Mouse (Mus musculus) limb, embryonic 14.5 days (tissue): ENCODE results near the gene Mei4. TPM values are rescaled to one million over a fixed set of nuclear protein-coding genes. Genes with fewer than 3 reads are reported as not detected.

Experiments used
- ATAC-seq: fragments of 200-750 bp; cut with Nextera tagmentation; 2 replicates; pipeline ENCODE4 v1.8.0; 2017; ENCODE audit warnings: low read depth, moderate number of reproducible peaks, moderate TSS enrichment; ENCODE audit not compliant: low FRiP score
- DNase-seq: peaks from one replicate; pipeline ENCODE4 v3.0.0-alpha.2; 2015; ENCODE audit warnings: low spot score
- H3K27ac ChIP-seq: fragments of 300-500 bp; sonication (generic); replicated peaks from 2 replicates; pipeline ENCODE4 v1.5.1; 2014; ENCODE audit warnings: low read depth, mild to moderate bottlenecking, low read length, moderate library complexity, mixed read lengths
- H3K27me3 ChIP-seq: fragments of 300-500 bp; sonication (generic); 2 replicates; pipeline ENCODE4 v1.6.1; 2014; ENCODE audit warnings: low read length, mixed read lengths; ENCODE audit not compliant: control insufficient read depth, insufficient read depth
- H3K36me3 ChIP-seq: fragments of 300-500 bp; sonication (generic); 2 replicates; pipeline ENCODE4 v1.6.1; 2014; ENCODE audit warnings: mild to moderate bottlenecking, low read length, moderate library complexity, mixed read lengths; ENCODE audit not compliant: control insufficient read depth, insufficient read depth
- H3K4me1 ChIP-seq: fragments of 300-500 bp; sonication (generic); 2 replicates; pipeline ENCODE4 v1.6.1; 2014; ENCODE audit warnings: antibody characterized with exemption, low read length, mixed read lengths; ENCODE audit not compliant: control insufficient read depth, insufficient read depth
- H3K4me2 ChIP-seq: fragments of 300-500 bp; sonication (generic); replicated peaks from 2 replicates; pipeline ENCODE4 v1.6.1; 2014; ENCODE audit warnings: low read depth, mild to moderate bottlenecking, low read length, moderate library complexity; ENCODE audit not compliant: severe bottlenecking
- H3K4me3 ChIP-seq: fragments of 300-500 bp; sonication (generic); replicated peaks from 2 replicates; pipeline ENCODE4 v1.5.1; 2014; ENCODE audit warnings: low read length
- H3K9ac ChIP-seq: fragments of 300-500 bp; sonication (generic); 2 replicates; pipeline ENCODE4 v1.6.1; 2014; ENCODE audit warnings: mild to moderate bottlenecking, low read depth, low read length, moderate library complexity; ENCODE audit not compliant: severe bottlenecking
- H3K9me3 ChIP-seq: fragments of 300-500 bp; sonication (generic); 2 replicates; pipeline ENCODE4 v1.6.1; 2016; ENCODE audit warnings: low read length; ENCODE audit not compliant: control insufficient read depth
- POLR2A ChIP-seq: fragments of 200-500 bp; IDR thresholded peaks from 2 replicates; pipeline ENCODE4 v1.8.0; 2012; ENCODE audit warnings: inconsistent platforms, mild to moderate bottlenecking, moderate library complexity, borderline replicate concordance; ENCODE audit not compliant: insufficient read depth, insufficient read length; ENCODE audit errors: extremely low read depth
- WGBS: fragments of 180-500 bp; shearing (Covaris S2); extraction: QIAGEN DNeasy Blood & Tissue Kit; methylation state at CpG from one replicate; pipeline ENCODE4 v1.1.7; 2014; 5-methylcytosine and 5-hydroxymethylcytosine counted together
- polyA plus RNA-seq, 2 experiments: library from polyadenylated mRNA; depleted of rRNA in 1 of 2; stranded (reverse) in 1 of 2; unstranded in 1 of 2; fragments of >200 nt; fragmentation: Nextera tagmentation in 1 of 2; extraction: Ambion mirVana in 1 of 2; gene quantifications; 2 replicates each; pipeline versions ENCODE4 v1.2.1 to v1.2.3; 2012 to 2014

Mei4 gene
- polyA plus RNA-seq, 2 experiments, result 0.62 to 1.7 TPM

- no peak for TF ChIP-seq POLR2A
- Histone ChIP-seq H3K9me3 (no peaks in the 10 kb centered on the region), H3K27ac (no peak overlapping the region), H3K4me3 (peak overlapping the region; percentile 42), H3K4me1 (no peaks in the 10 kb centered on the region), H3K9ac (peak overlapping the region; percentile 53), H3K36me3 (no peaks in the 10 kb centered on the region), H3K27me3 (peaks cover 10% of the 10 kb centered on the region; the same call in 1 of the 2 replicates), H3K4me2 (peak overlapping the region; percentile 49)
- no peak for ATAC-seq
- 24% methylated on average over 13 of the region's 13 CpGs for WGBS
- no peak for DNase-seq
Measured at GRCm38 (mm10) chr9:81863888-81864234, 391 bp downstream of the Mei4 start.

GRCm38 (mm10) chr9:81866032-81866431 lies 2.6 kb downstream of the Mei4 start:
- Histone ChIP-seq H3K27ac (no peak overlapping the region), H3K4me1 (no peaks in the 10 kb centered on the region), H3K27me3 (peaks cover 10% of the 10 kb centered on the region; the same call in 1 of the 2 replicates), H3K9me3 (no peaks in the 10 kb centered on the region), H3K9ac (no peak overlapping the region), H3K4me3 (no peak overlapping the region), H3K4me2 (no peak overlapping the region), H3K36me3 (no peaks in the 10 kb centered on the region)
- DNase-seq (no peak), ATAC-seq (no peak)
- WGBS, result 72% methylated on average over 2 of the region's 2 CpGs
- TF ChIP-seq POLR2A, result no peak

- 94% methylated on average over 1 of the region's 1 CpGs for WGBS
- Histone ChIP-seq H3K4me3 (no peak overlapping the region), H3K4me1 (no peaks in the 10 kb centered on the region), H3K9ac (no peak overlapping the region), H3K27me3 (no peaks in the 10 kb centered on the region), H3K27ac (no peak overlapping the region), H3K9me3 (no peaks in the 10 kb centered on the region), H3K4me2 (no peak overlapping the region), H3K36me3 (no peaks in the 10 kb centered on the region)
- DNase-seq, result no peak
- no peak for TF ChIP-seq POLR2A
- no peak for ATAC-seq
Measured at GRCm38 (mm10) chr9:81921456-81921855, 58.0 kb downstream of the Mei4 start.

- H3K9ac ChIP-seq, result no peak overlapping the region
- no peak for TF ChIP-seq POLR2A
Measured at GRCm38 (mm10) chr9:81924744-81925143, 61.3 kb downstream of the Mei4 start.

GRCm38 (mm10) chr9:81940533-81940932 lies 77.1 kb downstream of the Mei4 start:
- WGBS, result 80% methylated on average over 4 of the region's 4 CpGs
- no peak for ATAC-seq
- no peaks in the 10 kb centered on the region for H3K27me3 ChIP-seq
- no peaks in the 10 kb centered on the region for H3K36me3 ChIP-seq
- no peak for DNase-seq
- no peak for TF ChIP-seq POLR2A
- H3K9me3 ChIP-seq, result no peaks in the 10 kb centered on the region
- no peaks in the 10 kb centered on the region for H3K4me1 ChIP-seq
- H3K4me2 ChIP-seq, result no peak overlapping the region
- H3K27ac ChIP-seq, result no peak overlapping the region
- no peak overlapping the region for H3K4me3 ChIP-seq
- H3K9ac ChIP-seq, result no peak overlapping the region

More at GRCm38 (mm10) chr9:81924744-81925143, 61.3 kb downstream of the Mei4 start:
- Histone ChIP-seq H3K27me3 (no peaks in the 10 kb centered on the region), H3K27ac (no peak overlapping the region), H3K4me3 (no peak overlapping the region), H3K4me1 (no peaks in the 10 kb centered on the region), H3K9me3 (no peaks in the 10 kb centered on the region), H3K4me2 (no peak overlapping the region), H3K36me3 (no peaks in the 10 kb centered on the region)
- ATAC-seq (no peak), DNase-seq (no peak)

GRCm38 (mm10) chr9:81945624-81946023 lies 82.2 kb downstream of the Mei4 start:
- no peak overlapping the region for H3K4me2 ChIP-seq
- H3K36me3 ChIP-seq, result no peaks in the 10 kb centered on the region
- no peak for ATAC-seq
- 60% methylated on average over 6 of the region's 6 CpGs for WGBS
- TF ChIP-seq POLR2A, result no peak
- H3K9me3 ChIP-seq, result no peaks in the 10 kb centered on the region
- no peaks in the 10 kb centered on the region for H3K4me1 ChIP-seq
- no peaks in the 10 kb centered on the region for H3K27me3 ChIP-seq
- no peak overlapping the region for H3K9ac ChIP-seq
- H3K27ac ChIP-seq, result no peak overlapping the region
- DNase-seq, result no peak
- no peak overlapping the region for H3K4me3 ChIP-seq
